Mouse (Mus musculus) frontal cortex, adult 2 months (tissue): ENCODE measurements at regions not wholly inside any gene's neighbourhood (a gene's known extent, or its start where the extent isn't known, plus 50 kb on each side); places are given as distances from the start of the nearest gene placed in this dataset.

Experiments
- DNase-seq, 2 experiments: peaks; one replicate each; pipeline ENCODE4 v3.0.0; 2022; ENCODE audit warnings: low spot score in 1 of 2; ENCODE audit errors: extremely low spot score in 1 of 2

- no peak for DNase-seq
Observed at GRCm38 (mm10) chr14:80083724-80084123, 99.8 kb downstream of the Olfm4 start.

- DNase-seq: no peak
Observed at GRCm38 (mm10) chr14:80097238-80097637, 113.4 kb downstream of the Olfm4 start.

DNA sequence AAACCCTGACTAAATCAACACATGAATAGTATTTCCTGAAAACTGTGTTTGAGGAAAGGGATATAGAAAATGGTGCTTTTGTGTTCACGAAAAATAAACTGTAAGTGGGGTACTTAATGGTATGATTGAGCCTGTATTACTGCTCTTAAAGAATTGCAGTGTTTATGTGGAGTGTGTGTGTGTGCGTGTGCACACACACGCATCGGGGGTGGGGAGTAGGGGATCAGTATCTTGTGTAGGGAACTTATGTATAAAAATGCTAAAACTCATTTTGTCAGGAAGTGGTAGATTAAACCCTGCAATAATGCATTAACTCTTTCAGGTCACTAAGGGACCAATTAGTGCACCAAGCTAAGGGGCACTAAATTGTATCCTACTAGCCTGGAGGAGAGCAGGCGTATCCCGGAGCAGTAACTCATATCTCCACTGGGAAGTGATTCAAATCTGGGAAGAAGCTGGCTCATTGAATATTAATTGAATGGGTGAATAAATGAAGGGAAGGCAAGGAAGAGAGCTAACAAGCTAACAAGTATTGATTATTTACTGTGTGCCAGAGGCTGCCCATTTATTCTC, 129.3 kb downstream of the Olfm4 start:
- DNase-seq: no peak

DNA sequence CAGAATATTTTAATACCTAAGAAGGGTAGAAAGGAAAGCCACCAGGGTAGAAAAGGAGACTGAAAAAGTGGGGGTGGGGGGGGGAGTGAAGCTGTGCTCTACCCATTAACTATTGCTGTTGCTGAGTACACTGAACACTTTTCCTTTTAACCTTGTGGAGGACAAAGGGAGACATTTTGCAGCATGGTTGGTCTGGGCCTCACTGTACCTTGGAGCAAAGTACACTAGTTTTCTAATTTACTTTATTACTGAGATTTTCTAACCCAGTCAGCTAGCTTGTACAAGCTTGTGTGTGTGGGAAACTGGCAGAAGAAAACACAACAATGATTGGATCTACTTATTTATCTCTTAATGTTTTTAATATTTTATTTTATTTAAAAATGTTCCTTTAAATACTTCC, 130.4 kb downstream of the Olfm4 start:
- no peak for DNase-seq

- no peak for DNase-seq
Observed at GRCm38 (mm10) chr14:80125156-80125555, 141.3 kb downstream of the Olfm4 start.

DNA sequence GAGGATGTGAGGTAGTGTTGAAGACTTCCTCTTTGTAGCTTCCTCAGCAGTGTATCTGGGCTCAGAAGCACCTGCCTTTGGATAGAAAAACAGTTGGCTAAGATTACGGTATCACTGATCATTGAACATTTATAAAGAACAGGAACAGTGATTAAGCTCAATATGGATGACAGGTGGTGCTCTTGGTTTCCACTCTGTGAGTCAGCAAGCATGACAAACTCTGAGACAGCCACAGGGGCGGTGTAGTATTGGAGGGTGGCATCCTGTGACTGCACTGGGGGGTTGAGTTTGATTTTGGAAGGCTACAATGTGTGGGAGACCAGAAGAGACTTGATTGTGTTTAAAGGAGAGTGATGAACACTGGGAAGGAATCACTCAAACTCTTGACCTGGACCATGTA, 144.3 kb downstream of the Olfm4 start:
- DNase-seq: peak in 1 of 2 experiments; percentile 34

DNA sequence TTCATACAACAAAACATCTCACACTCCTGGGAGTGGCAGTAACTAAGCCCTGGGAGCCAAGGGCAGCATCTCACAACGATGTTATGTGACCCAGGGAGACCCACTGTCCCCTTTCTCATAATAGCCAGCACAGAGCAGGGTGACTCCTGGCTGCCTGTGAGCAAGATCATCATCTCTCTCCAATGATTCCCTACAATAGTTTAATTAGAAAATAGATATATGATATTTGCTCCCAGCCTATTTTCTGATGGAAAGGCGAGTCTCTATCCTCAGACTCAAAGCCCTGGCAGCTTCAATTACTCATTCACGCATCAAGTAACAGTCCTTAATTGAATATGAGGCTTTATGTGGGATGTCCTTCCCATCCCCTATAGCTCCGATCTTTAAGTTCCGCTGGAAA, 153.7 kb downstream of the Olfm4 start:
- no peak for DNase-seq

- no peak for DNase-seq
Observed at GRCm38 (mm10) chr14:80138991-80139791, 155.3 kb downstream of the Olfm4 start.

- DNase-seq: no peak
Observed at GRCm38 (mm10) chr14:80157002-80157401, 173.1 kb downstream of the Olfm4 start.

DNA sequence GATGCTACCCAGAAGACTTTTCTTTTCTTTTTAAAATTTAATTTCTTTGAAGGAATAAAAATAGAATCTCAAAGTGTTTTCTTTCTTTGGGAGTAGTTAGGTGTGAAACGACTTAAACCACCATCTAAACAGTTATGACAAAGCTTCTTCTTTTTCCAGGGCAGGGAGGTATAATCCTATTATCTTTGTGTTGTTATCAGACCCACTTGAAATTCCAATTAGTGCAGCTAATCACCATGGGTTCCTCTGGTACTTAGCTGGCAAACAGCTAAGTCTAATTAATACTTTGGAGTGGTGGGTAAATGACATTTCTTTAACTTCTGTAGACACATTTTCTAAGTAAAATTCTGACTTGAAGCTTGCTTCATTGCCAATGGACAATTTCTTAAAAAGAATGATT, 185.3 kb downstream of the Olfm4 start:
- DNase-seq: no peak

DNA sequence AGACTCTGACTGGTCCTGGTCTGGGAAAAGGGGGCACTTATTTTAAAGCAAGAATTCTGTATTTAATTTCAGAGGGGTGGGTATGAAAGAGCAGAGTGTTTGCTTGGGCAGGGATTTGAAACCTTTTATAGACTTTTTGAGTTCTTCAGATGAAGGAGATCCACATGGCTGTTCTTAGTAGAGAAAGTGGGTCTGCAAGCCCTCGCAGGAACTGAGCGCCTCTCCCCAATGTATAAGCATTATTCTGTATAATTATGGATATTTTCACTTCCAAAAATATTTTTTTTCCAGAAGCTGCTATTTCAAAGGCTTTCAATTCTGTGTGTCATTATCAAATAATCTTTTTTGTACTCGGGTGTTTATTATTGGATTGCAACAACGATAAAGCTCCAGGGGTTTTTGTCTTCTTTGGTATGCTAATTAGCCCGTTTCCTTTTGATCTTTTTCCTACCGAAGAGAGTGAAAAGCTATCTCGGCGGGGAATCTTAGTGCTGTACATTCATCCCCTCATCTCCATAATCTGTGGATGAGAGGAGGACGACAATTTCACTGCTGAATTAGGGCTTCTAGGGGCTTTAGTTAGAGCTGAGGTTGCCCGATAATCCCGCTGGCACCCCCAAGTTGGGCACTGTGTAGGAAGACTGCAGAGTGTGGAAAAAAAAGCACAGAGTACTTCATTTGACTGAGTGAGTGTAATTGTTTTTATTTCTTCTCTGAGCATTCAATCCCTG, 186.7 kb downstream of the Olfm4 start:
- DNase-seq: no peak

- DNase-seq: no peak
Observed at GRCm38 (mm10) chr14:80172799-80173484, 189.1 kb downstream of the Olfm4 start.

DNA sequence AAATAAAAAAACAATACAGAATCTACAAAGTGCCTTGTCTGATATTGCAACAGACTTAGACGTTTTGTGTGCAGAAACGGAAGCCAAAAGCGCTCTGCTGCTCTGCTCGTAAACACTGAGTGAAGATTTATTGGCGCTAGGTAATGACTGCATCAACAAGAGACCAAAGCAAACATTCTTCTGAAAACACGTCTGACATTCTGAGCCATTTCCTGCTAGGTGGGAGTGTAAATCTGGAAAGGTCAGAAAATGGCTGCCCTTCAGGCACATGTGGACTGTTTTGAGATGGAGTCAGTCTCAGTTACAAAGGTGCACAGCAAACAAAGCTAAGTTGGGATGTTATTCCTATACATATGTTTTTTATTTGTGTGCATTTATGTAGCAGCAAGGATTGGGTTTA, 192.6 kb downstream of the Olfm4 start:
- no peak for DNase-seq

GRCm38 (mm10) chr14:80195041-80195440, 211.2 kb downstream of the Olfm4 start:
- DNase-seq: no peak

DNA sequence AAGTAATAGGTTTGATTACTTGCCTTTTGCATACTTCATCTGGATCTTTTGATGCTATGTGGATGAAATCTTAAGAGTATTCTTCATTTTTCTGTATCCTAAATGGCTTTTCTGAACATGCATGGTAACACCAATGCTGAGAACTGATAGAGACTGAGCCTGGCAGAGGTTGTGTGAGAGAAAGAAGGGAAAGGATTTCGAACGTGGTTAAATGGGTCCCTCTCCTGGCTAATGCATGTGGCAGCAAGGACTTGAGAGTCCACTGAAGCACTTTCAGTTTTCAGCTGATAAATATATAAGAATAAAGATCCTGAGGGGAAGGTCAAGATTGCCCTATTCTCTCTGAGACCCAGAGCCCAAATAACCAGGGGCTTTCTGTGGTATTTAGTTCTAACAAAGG, 229.0 kb downstream of the Olfm4 start:
- peak in 1 of 2 experiments; percentile 76 for DNase-seq

DNA sequence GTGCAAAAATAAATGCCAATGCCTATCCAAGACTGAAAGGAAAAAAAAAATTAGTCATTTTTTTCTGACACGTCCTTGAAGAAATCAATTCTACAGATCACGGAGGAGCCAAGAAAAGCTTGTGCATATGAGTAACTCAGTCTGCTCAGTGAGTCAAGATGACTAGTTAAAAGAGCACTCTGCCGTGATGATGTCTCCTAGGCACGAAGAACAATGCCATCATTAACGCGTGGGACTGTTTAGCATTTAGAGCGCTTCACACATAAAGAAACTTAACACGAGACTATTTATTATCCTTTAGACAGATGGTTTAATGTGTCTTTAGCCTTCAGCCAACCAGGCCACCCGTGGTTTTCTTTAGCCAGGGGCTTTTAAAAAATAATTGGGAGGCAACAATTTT, 229.8 kb downstream of the Olfm4 start:
- peak in 1 of 2 experiments; percentile 22 for DNase-seq

DNA sequence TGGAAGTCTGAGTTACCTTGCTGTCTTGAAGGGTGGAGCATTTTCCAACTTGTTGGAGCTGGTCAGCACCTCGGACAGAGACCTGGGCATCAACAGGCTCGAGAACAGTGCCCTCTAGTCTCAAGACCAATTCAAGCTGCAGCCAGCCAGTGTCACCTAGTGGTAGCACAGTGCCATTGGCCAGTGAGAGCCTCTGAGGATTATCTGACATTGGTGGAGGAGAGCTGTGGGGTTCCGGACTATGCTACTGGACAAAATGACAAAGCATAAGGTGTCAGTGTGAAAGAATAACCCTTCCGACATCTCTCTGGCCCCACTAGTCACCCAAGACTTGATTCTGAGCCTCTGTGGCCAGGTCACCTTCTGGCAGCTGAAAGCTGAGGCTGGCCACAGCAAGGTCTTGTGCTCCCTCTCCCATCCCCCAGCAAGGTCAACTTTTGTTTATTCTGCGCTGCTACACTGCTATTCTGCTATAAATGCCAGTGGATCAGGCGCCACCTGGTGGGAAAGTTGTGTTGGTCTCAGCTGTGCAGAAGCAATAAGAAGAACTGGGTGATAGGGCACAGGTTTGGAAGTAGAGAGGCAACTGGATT, 232.2 kb downstream of the Olfm4 start:
- peak; percentile 12 to 74 for DNase-seq

DNA sequence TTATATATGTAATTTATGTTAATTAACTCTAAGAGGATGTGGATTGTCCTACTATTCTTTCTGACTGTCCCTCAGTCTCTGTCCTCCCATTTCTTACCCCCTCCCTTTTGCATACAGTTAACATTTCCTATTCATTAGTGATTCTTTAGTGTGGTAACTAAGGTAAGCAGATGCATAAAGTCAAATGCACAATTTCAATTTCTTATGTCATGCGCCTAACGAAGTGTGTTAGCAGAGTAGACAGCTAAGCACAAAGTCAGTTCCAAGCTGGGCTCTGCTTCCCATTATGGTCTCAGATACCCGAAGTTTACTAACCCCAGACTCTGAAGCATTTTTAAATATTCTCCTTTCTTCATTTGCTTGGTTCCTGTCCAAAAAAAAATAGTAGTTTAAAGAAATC, 248.2 kb downstream of the Olfm4 start:
- no peak for DNase-seq

DNA sequence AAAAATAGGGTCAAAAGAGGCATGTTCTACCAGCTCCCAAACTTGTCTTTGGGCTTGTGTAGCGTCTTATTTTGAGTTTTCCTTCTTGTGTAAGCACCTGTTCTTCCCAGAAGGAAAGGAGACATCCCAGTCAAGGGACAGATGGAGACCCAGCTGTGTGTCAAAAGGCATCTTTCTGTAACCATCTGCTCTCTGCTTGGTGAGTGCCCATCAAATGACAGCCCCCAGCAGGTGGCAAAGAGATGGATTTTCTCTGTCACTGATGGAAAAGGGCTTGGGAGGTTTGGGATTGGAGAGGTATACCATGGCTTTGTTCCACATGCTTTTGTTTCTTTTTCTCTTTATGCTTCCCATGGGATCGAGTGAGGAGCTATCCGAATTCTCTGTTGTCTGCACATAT, 249.1 kb downstream of the Olfm4 start:
- DNase-seq: no peak

DNA sequence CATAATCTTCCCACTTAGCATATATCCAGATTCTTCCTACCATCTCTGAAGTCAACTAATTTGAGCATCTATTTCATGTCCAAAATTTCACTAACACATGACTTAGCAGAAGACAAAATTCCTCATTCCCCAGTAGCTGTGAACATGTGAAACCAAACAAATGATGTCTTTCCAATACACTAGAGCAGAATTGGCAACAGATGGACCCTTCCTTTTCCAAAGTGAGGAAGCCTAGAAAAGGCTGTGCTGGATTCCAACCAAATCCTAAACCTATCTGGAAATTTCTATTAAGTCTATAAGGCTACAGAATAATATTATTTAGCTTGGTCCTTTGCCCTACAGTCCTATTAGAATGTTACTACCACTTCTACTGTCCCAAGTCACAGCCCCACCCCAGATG, 253.3 kb downstream of the Olfm4 start:
- no peak for DNase-seq

GRCm38 (mm10) chr14:80237552-80237951, 253.7 kb downstream of the Olfm4 start:
- DNase-seq: peak in 1 of 2 experiments; percentile 58
